Mouse (Mus musculus): Measurements from ENCODE around the gene Nemp1.

GRCm38 (mm10) chr10:127704766-127705220 lies 38.1 kb downstream of the Nemp1 start, which contains the start of gene Myo1a:
- no peak for TF ChIP-seq POLR2A (IDR thresholded peaks at IDR 0.05; ENCODE audit: control insufficient read depth, low read depth, low read length)
- peak; percentile 57; the same call in 1 of the 2 replicates for TF ChIP-seq CTCF (IDR thresholded peaks at IDR 0.05; ENCODE audit: control insufficient read depth, insufficient read depth, insufficient replicate concordance, low read depth, low read length)

All from testis, adult 2 months (tissue).